Mouse (Mus musculus) stomach, embryonic 14.5 days (tissue): ENCODE data around the gene Lrrc41. TPM values are rescaled to one million over a fixed set of nuclear protein-coding genes. Genes with fewer than 3 reads are reported as not detected.

Experiments used
- ATAC-seq: fragments of 200-750 bp; cut with Nextera tagmentation; 2 replicates; pipeline ENCODE4 v1.8.0; 2017; ENCODE audit warnings: low read depth, moderate TSS enrichment; ENCODE audit not compliant: insufficient number of reproducible peaks, insufficient read depth, low FRiP score
- H3K27ac ChIP-seq: fragments of 300-500 bp; sonication (generic); 2 replicates; pipeline ENCODE4 v1.5.1; 2014; ENCODE audit warnings: mild to moderate bottlenecking, low read length, moderate library complexity, mixed read lengths
- H3K27me3 ChIP-seq: fragments of 300-500 bp; sonication (generic); 2 replicates; pipeline ENCODE4 v1.6.1; 2014; ENCODE audit warnings: low read length, control low read depth, mixed read lengths; ENCODE audit not compliant: control insufficient read depth, insufficient read depth
- H3K36me3 ChIP-seq: fragments of 300-500 bp; sonication (generic); 2 replicates; pipeline ENCODE4 v1.6.1; 2014; ENCODE audit warnings: mild to moderate bottlenecking, control low read depth, low read length, moderate library complexity, mixed read lengths; ENCODE audit not compliant: control insufficient read depth, insufficient read depth
- H3K4me1 ChIP-seq: fragments of 300-500 bp; sonication (generic); 2 replicates; pipeline ENCODE4 v1.6.1; 2014; ENCODE audit warnings: low read length, control low read depth, mixed read lengths; ENCODE audit not compliant: control insufficient read depth, insufficient read depth
- H3K4me2 ChIP-seq: fragments of 300-500 bp; sonication (generic); replicated peaks from 2 replicates; pipeline ENCODE4 v1.6.1; 2014; ENCODE audit warnings: low read depth, low read length, control low read depth
- H3K4me3 ChIP-seq: fragments of 300-500 bp; sonication (generic); 2 replicates; pipeline ENCODE4 v1.5.1; 2014; ENCODE audit warnings: low read depth, low read length, control low read depth
- H3K9ac ChIP-seq: fragments of 300-500 bp; sonication (generic); replicated peaks from 2 replicates; pipeline ENCODE4 v1.6.1; 2014; ENCODE audit warnings: low read depth, mild to moderate bottlenecking, control low read depth, low read length, moderate library complexity, mixed read lengths
- H3K9me3 ChIP-seq: fragments of 300-500 bp; sonication (generic); 2 replicates; pipeline ENCODE4 v1.6.1; 2016; ENCODE audit warnings: low read depth, low read length, control low read depth; ENCODE audit not compliant: control insufficient read depth
- WGBS: fragments of 180-500 bp; shearing (Covaris S2); extraction: QIAGEN DNeasy Blood & Tissue Kit; methylation state at CpG from one replicate; pipeline ENCODE4 v1.1.7; 2014; 5-methylcytosine and 5-hydroxymethylcytosine counted together
- polyA plus RNA-seq: library from polyadenylated mRNA; unstranded; fragments of >200 nt; fragmentation: Nextera tagmentation; extraction: Ambion mirVana; gene quantifications from 2 replicates; pipeline ENCODE4 v1.2.1, GENCODE M21; 2014

The Lrrc41 gene
- 70.9 and 73.6 TPM in 2 replicates for polyA plus RNA-seq

- Histone ChIP-seq H3K4me2 (peak within 1 kb of the TSS; percentile 94), H3K4me3 (peak within 1 kb of the TSS; percentile 85), H3K27ac (peak within 1 kb of the TSS; percentile 98), H3K9me3 (no peaks in the 10 kb centered on the region), H3K4me1 (peaks cover 21% of the 10 kb centered on the region), H3K36me3 (peaks cover 9% of the 10 kb centered on the region), H3K27me3 (no peaks in the 10 kb centered on the region), H3K9ac (peak within 1 kb of the TSS; percentile 97)
- WGBS, result under 1% methylated on average over 55 of the region's 55 CpGs
- peak; percentile 93 for ATAC-seq
Observed at GRCm38 (mm10) chr4:116074861-116075620, at the start of gene Lrrc41, which contains the start of gene Uqcrh. TSS of gene Lrrc41 (plus strand) at chr4:116075269. TSS of gene Uqcrh (minus strand) at chr4:116075071.

- H3K27me3 ChIP-seq, result no peaks in the 10 kb centered on the region
- no peaks in the 10 kb centered on the region for H3K9me3 ChIP-seq
- 90% methylated on average over 9 of the region's 9 CpGs for WGBS
- H3K4me3 ChIP-seq, result no peak overlapping the region
- ATAC-seq, result no peak
- peaks cover 4% of the 10 kb centered on the region; the same call in 1 of the 2 replicates for H3K36me3 ChIP-seq
- no peak overlapping the region for H3K9ac ChIP-seq
- no peak overlapping the region for H3K4me2 ChIP-seq
- H3K4me1 ChIP-seq, result no peaks in the 10 kb centered on the region
- H3K27ac ChIP-seq, result no peak overlapping the region
Observed at GRCm38 (mm10) chr4:116032906-116033305, 42.2 kb upstream of the Lrrc41 start.

- Histone ChIP-seq H3K9me3 (no peaks in the 10 kb centered on the region), H3K4me2 (no peak overlapping the region), H3K27ac (no peak overlapping the region), H3K27me3 (no peaks in the 10 kb centered on the region), H3K9ac (no peak overlapping the region), H3K4me1 (no peaks in the 10 kb centered on the region), H3K36me3 (peaks cover 4% of the 10 kb centered on the region; the same call in 1 of the 2 replicates), H3K4me3 (no peak overlapping the region)
- WGBS, result 87% methylated on average over 5 of the region's 5 CpGs
- ATAC-seq, result no peak
Observed at GRCm38 (mm10) chr4:116033374-116033773, 41.7 kb upstream of the Lrrc41 start.

GRCm38 (mm10) chr4:116040466-116040865 lies 34.6 kb upstream of the Lrrc41 start:
- Histone ChIP-seq H3K27ac (no peak overlapping the region), H3K9me3 (no peaks in the 10 kb centered on the region), H3K9ac (no peak overlapping the region), H3K27me3 (no peaks in the 10 kb centered on the region), H3K4me2 (no peak overlapping the region), H3K4me1 (no peaks in the 10 kb centered on the region), H3K36me3 (peaks cover 11% of the 10 kb centered on the region; the same call in 1 of the 2 replicates), H3K4me3 (no peak overlapping the region)
- no peak for ATAC-seq
- 84% methylated on average over 2 of the region's 2 CpGs for WGBS

GRCm38 (mm10) chr4:116042186-116042585 lies 32.9 kb upstream of the Lrrc41 start:
- Histone ChIP-seq H3K36me3 (peaks cover 11% of the 10 kb centered on the region; the same call in 1 of the 2 replicates), H3K27ac (no peak overlapping the region), H3K27me3 (no peaks in the 10 kb centered on the region), H3K9me3 (no peaks in the 10 kb centered on the region), H3K4me3 (no peak overlapping the region), H3K4me2 (no peak overlapping the region), H3K4me1 (no peaks in the 10 kb centered on the region), H3K9ac (no peak overlapping the region)
- ATAC-seq, result no peak
- 81% methylated on average over 3 of the region's 3 CpGs for WGBS

- no peak overlapping the region for H3K4me3 ChIP-seq
- WGBS, result 80% methylated on average over 2 of the region's 2 CpGs
- H3K9ac ChIP-seq, result no peak overlapping the region
- no peak for ATAC-seq
- H3K9me3 ChIP-seq, result no peaks in the 10 kb centered on the region
- H3K4me2 ChIP-seq, result no peak overlapping the region
- H3K4me1 ChIP-seq, result no peaks in the 10 kb centered on the region
- H3K36me3 ChIP-seq, result peaks cover 13% of the 10 kb centered on the region; the same call in 1 of the 2 replicates
- H3K27ac ChIP-seq, result no peak overlapping the region
- no peaks in the 10 kb centered on the region for H3K27me3 ChIP-seq
Observed at GRCm38 (mm10) chr4:116046604-116047003, 28.5 kb upstream of the Lrrc41 start.

GRCm38 (mm10) chr4:116047681-116048080 lies 27.4 kb upstream of the Lrrc41 start:
- 88% methylated on average over 1 of the region's 1 CpGs for WGBS
- H3K4me1 ChIP-seq, result 0 out of 2 replicates have a peak, but pooled peaks cover 5% of the 10 kb centered on the region
- H3K9ac ChIP-seq, result no peak overlapping the region
- no peak overlapping the region for H3K4me3 ChIP-seq
- no peaks in the 10 kb centered on the region for H3K27me3 ChIP-seq
- no peak overlapping the region for H3K27ac ChIP-seq
- peaks cover 13% of the 10 kb centered on the region; the same call in 1 of the 2 replicates for H3K36me3 ChIP-seq
- H3K9me3 ChIP-seq, result no peaks in the 10 kb centered on the region
- no peak for ATAC-seq
- no peak overlapping the region for H3K4me2 ChIP-seq

- no peak overlapping the region for H3K4me3 ChIP-seq
- H3K27ac ChIP-seq, result no peak overlapping the region
- no peaks in the 10 kb centered on the region for H3K9me3 ChIP-seq
- H3K4me1 ChIP-seq, result 0 out of 2 replicates have a peak, but pooled peaks cover 6% of the 10 kb centered on the region
- 59% methylated on average over 7 of the region's 7 CpGs for WGBS
- H3K27me3 ChIP-seq, result no peaks in the 10 kb centered on the region
- peaks cover 13% of the 10 kb centered on the region; the same call in 1 of the 2 replicates for H3K36me3 ChIP-seq
- no peak overlapping the region for H3K4me2 ChIP-seq
- H3K9ac ChIP-seq, result no peak overlapping the region
- ATAC-seq, result no peak
Observed at GRCm38 (mm10) chr4:116048130-116048920, 26.7 kb upstream of the Lrrc41 start.
